ENCODE assay signal across 16 mouse cellular contexts in the genomic region with DNA sequence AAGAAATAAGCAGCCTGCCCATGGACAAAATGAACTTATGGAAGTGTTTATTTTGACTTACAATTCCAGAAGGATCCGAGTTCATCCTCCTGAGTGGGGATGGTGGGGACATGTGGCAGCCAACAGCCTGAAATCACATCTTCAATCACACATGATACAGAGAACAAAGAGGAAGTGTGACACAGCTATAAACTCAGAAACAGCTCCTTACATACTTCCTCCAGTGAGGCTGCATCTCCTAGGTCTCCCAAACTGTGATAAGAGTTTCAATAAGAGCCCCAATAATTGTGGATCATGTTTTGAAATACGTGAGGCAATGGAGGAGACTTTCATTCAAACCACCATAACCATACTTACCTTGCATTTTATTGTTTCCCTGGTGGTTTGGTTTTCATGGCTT.
"Had no signal": no experiment of that assay in that cellular context is flagged by ENCODE, and none has a peak within 500 bp of the region (broad histone marks: within the 10 kb centered on the region; RNA-seq: fewer than 3 reads in every experiment).

No protein-coding gene starts in this region.

- DNase-seq: lung, adult 18-20 months; lung, embryonic 14.5 days; lung, postnatal 10 days; right cerebral cortex, postnatal 14 days; thymus, adult 2 months; thymus, postnatal 25 days; thymus, postnatal 4 days had no signal

- H3K9me3 ChIP-seq: liver, embryonic 15.5 days; midbrain, embryonic 13.5 days; midbrain, embryonic 15.5 days; neural tube, embryonic 12.5 days; stomach, embryonic 15.5 days had no signal

- ATAC-seq: midbrain, embryonic 13.5 days; midbrain, embryonic 15.5 days had no signal

- H3K4me1 ChIP-seq: liver, embryonic 15.5 days; midbrain, embryonic 13.5 days; midbrain, embryonic 15.5 days; neural tube, embryonic 12.5 days; stomach, embryonic 15.5 days had no signal

- H3K4me2 ChIP-seq: liver, embryonic 15.5 days; lung, embryonic 14.5 days; midbrain, embryonic 11.5 days; midbrain, embryonic 13.5 days; midbrain, embryonic 15.5 days; neural tube, embryonic 12.5 days; stomach, embryonic 15.5 days had no signal

- H3K27ac ChIP-seq: liver, embryonic 15.5 days; macrophage; midbrain, embryonic 13.5 days; midbrain, embryonic 15.5 days; neural tube, embryonic 12.5 days; stomach, embryonic 15.5 days; stomach, postnatal 0 days had no signal

- H3K9ac ChIP-seq: liver, embryonic 15.5 days; lung, embryonic 14.5 days; midbrain, embryonic 13.5 days; midbrain, embryonic 15.5 days; neural tube, embryonic 12.5 days; stomach, embryonic 15.5 days had no signal

- H3K27me3 ChIP-seq: liver, embryonic 15.5 days; midbrain, embryonic 13.5 days; midbrain, embryonic 15.5 days; neural tube, embryonic 12.5 days; stomach, embryonic 15.5 days had no signal

- H3K4me3 ChIP-seq: liver, embryonic 15.5 days; megakaryocyte, embryonic 14.5 days; midbrain, embryonic 13.5 days; midbrain, embryonic 15.5 days; neural tube, embryonic 12.5 days; stomach, embryonic 15.5 days had no signal

- H3K36me3 ChIP-seq: liver, embryonic 15.5 days; midbrain, embryonic 13.5 days; midbrain, embryonic 15.5 days; neural tube, embryonic 12.5 days; stomach, embryonic 15.5 days had no signal
